Mouse (Mus musculus) liver, embryonic 14.5 days (tissue): Measurements from ENCODE around the gene Col4a2.

Experiments used
- CTCF ChIP-seq: IDR thresholded peaks from 2 replicates; pipeline ENCODE4 v1.5.1; 2016; ENCODE audit warnings: antibody characterized with exemption, low read depth, control low read depth
- EP300 ChIP-seq: IDR thresholded peaks from 2 replicates; pipeline ENCODE4 v1.6.1; 2016; ENCODE audit warnings: antibody characterized with exemption, low read depth

GRCm38 (mm10) chr8:11327298-11327697 lies 14.7 kb downstream of the Col4a2 start:
- no peak for TF ChIP-seq CTCF
- no peak for TF ChIP-seq EP300
